Mouse (Mus musculus): ENCODE data around the gene Atp2a2.

- TF ChIP-seq CTCF (IDR thresholded peaks at IDR 0.05; ENCODE audit: low read depth) (no peak), EP300 (IDR thresholded peaks at IDR 0.05; ENCODE audit: low read depth) (no peak)
Observed at GRCm38 (mm10) chr5:122405537-122405936, 96.5 kb downstream of the Atp2a2 start.
